Mouse (Mus musculus) spleen, postnatal 4 days (tissue): ENCODE measurements around the gene Cd207.
"Not testable (repeated sequence)": the region's sequence is repeated elsewhere in the genome, so short reads cannot be mapped to it uniquely, and the experiment has no call there.

Experiments used
- DNase-seq, 2 experiments: peaks; one replicate each; pipeline ENCODE4 v3.0.0; 2022; ENCODE audit warnings: low spot score in 2 of 2

Cd207 gene

DNA sequence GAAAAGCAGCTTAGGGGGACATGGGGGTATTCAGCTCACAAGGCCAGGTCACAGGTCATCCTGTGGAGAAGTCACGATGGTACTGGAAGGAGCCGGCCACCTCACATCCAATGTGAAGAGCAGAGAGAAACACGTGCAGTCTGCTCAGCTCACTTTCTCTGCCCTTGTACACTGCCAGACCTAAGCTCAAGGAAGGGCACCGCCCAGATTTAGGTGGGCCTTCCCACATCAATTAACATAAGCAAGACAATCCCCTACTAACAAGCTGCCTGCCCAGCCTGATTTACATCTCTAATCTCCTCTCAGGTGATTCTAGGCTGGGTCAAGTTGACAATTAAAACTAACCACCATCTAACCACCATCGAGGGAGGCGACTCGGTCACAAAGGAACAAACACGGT, 20.3 kb upstream of the Cd207 start:
- no peak for DNase-seq

DNA sequence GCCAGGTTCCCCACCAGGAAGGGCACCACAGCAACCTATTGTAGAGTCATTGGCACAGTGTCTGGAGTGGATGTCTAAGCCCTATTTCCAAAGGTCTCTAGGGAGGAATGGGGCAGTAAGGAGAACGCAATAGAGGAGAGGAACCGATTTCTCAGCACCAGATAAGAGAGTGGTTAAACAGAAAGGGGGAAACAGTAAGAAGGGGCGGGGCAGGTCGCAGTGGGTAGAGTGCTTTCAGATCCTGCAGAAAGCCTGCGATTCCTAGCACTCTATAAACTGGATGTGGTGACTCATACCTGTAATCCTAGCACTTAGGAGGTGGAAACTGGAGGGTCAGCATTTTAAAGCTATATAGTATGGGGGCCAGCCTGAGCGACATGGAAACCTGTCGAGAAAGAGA, 19.0 kb upstream of the Cd207 start:
- no peak for DNase-seq

DNA sequence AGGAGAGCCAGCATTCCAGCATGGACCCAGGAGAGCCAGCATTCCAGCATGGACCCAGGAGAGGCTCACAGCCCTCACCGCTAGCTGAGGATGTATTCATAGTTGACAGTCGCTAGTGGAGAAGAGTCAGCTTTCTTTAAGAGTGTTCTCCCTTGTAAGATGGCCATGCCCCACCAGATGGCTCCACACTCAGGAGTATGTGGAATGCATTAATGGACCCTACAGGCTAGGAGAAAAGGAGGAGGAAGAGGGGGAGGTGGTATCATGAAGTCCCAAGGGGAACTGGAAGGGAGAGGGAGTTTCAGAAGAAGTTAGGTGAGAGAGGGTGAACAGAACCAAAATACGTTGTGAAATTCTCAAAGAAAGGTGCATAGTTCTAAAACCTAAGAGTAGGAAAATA, 18.1 kb upstream of the Cd207 start:
- no peak for DNase-seq

DNA sequence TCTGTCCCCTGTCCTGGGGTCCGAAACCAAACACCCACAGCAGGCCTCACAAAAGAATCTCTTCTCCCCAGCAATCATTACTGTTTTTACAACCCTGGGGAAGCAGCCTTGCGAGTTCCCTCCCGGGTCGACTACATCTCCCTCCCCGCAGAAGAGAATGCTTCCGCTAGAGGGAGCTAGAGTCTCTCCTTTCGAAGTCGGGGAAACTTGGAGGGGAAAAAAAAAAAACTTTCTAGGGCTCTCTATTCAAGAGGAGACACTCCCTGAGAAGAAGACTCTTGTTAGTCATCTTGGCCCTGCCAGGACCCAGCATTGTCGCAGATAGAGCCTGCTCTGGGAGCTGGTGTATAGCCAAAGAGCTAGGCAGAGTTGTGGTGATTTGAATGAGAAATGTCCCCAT, 16.2 kb upstream of the Cd207 start:
- DNase-seq, result peak; percentile 36 to 68

DNA sequence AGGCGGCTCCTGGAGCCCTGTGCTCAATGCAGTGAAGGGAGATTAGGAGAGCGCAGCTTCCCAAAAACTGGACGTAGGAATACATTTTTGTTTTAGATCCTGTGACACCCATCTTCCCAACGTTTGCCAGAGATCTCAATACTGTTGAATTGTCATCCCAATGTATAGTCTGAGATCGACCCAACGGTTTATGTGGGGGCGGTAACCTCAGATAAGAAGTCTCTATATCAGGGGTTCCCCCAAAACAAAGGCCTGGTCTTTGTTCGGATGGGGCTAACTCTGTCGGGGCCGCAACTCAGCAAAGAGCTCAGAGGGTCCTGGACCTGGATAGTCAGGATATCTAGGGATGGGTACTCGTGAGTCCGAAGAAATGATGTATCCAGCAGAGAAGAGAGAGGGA, 15.3 kb upstream of the Cd207 start:
- no peak for DNase-seq

DNA sequence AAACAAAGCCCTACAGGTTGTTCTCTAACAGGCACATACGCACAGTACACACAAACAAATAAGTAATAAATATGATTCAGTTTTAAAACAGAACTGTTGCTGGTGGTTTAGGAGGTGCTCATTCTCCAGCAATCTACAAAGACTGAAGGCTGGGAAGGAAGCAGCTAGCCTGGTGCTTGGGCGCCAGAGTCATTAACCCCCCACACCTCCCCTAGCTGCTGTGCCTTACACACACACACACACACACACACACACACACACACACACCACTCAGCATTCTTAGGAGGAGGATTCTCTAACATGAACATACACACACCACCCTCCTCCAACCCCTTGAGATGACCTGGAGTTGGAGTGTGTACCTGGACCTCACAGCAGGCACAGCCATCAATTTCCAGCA, 13.3 kb upstream of the Cd207 start:
- no peak for DNase-seq

DNA sequence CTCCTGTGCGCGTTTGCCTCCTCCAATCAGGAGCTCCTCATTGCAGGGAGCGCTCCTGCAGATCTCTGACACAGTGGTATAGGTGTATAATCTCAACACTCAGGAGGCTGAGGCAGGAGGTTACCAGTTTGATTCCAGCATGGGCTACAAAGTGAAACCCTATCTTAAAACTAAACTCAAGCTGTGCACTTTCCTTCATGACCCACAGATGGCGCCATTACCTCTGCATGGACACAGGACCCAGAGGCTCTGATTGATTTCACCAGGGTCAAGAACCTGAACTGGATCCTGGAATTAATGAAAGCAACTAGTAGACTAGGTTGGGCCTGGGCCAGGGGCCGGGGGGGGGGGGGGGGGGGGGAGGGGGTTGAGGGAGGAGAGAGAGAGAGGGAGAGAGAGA, 12.6 kb upstream of the Cd207 start:
- peak in 1 of 2 experiments; percentile 72 for DNase-seq

DNA sequence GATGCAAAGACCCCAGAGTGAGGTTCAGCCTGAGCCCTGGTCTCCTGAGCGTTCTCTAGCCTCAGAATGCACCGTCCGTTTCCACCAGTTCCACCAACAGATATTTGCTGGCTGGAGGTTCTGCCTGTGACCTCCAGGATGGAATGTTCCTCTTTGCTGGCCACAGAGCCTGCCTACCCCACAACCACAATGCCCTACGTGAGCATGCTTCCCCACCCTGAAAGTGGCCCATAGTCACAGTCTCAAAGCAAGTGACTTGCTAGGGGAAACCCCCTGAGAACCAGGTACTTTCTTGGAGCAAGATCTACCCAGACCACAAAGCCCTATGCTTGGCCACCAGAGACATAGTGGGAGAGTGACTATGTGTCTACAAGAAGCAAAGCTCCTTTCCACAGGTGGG, 11.7 kb upstream of the Cd207 start:
- DNase-seq, result no peak

DNA sequence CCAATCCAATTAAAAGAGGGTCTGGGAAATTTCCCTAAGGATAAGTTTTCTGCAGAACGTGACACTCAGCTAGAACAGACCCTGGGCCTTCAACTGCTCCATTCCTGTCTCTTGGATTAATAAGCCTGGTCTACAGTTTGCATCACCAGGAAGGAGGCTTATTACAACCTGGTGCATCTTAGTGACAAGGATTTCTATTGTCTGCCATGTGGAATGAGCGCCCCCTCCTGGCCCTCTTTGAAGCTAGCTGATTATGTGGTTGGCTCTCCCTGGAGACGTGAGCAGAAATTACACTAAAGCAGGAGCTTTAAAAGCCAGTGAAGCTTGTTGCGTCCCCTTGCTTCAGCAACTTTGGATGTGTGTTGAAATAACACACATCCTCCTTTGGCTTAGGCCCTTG, 4.3 kb downstream of the Cd207 start:
- peak; percentile 50 to 83 for DNase-seq

DNA sequence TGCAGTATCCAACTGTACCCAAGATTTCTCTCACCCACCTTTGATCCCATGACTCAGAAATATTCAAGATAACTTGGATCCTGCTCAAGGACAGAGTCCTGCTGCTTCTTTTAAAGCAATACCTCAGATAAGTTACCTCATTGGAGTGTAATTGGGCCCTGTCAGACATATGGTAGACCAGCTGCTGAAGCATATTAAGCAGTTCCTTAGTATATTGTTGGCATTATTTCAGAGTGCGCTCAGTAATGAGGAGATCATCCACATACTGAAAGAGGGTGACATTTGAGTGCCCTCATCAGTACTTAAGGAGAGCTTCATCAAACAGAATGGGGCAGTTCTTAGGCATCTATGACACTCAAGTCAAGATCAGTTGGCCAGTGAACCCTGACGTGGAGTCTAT, 12.6 kb downstream of the Cd207 start:
- no peak for DNase-seq

DNA sequence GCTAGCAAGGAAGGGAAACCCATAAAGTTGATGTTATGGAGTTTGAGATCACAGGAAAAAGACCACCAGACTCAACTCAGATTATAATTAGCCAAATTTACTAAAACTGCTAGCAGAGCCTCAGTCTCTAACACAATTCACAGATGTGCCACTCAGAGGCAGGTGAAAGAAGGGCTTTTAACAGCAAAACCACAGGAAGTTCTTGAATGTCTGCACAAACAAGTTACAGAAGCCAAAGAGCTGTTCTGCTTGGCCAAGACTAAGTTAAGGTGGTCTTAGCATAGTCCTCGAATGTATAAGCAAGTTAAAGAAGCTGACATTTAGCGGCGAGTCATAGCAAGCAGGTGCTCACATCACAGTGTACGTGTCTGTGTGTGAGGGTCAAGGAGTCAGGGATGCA, 16.8 kb downstream of the Cd207 start:
- no peak for DNase-seq

DNA sequence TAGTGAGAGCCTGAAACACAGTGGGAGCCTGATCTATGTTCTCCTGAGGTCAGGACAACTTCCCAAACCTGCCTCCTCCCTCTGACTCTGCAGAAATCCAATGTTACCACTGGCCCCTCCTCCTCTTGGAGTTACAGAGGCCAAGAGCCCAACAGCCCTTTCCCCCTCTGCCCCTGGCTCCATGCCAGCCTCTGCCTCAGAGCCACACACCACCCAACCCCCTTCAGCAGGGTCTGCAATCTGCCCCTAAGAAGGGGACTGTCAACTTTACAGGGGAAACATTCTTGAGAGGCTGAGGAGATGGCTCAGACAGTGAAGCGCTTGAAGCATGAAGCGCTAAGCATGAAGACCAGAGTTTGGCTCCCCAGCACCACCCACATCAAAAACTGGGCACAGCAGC, 21.6 kb downstream of the Cd207 start, which contains the start of gene Clec4f:
Clec4f (minus strand) TSS at position 101 of the 400 bp plus-strand sequence.
- no peak for DNase-seq

DNA sequence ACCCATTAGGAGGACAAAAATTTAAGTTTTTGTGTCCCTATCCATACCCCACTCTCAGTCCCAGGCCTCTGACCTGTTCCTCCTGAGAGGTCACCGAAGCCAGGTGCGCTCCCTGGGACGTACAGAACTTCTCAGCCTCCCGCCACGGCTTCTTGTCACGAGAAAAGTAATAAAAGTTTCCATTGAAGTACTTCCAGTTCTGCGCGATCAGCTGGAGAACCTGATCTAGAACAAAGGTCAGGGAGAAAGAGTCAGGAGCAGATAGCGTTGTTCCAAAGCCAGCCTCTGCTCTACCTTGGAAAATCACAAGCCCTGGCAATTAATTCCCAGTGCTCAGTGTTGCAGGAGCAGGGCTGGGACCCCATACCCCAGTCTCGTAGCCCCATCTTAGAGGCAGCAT, 30.9 kb downstream of the Cd207 start:
- no peak for DNase-seq

DNA sequence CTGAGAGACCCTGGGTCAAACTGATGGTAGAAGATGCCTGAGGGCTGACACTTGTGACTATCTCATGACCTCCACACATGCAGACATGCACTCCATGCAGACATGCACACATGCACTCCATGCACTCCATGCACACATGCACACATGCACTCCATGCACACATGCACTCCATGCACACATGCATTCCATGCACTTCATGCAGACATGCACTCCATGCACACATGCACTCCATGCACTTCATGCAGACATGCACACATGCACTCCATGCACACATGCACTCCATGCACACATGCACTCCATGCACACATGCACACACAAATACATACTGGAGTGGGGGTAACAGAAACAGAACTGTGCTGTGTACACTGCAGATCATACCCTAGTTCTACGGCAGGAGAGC, 42.3 kb downstream of the Cd207 start:
- DNase-seq, result no peak

DNA sequence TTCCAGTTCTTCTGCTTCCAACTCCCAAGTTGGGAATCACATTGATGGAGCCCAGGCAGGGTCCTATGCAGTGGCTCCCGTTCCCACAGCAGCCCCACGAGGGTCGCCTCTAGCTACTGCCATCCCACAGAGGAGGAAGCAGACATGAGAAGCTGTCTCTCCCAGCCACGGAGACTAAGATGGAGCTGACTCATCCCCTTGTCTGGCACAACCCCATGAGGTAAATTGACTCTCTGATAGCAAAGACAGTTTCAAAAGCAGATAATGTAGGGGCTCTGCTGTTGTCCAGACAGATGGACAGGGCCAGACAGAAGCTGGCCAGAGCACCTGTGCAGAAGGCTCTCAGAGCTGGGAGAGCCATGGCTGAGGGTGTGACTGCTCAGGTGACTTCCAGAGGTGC, 43.0 kb downstream of the Cd207 start:
- not testable (repeated sequence) for DNase-seq

DNA sequence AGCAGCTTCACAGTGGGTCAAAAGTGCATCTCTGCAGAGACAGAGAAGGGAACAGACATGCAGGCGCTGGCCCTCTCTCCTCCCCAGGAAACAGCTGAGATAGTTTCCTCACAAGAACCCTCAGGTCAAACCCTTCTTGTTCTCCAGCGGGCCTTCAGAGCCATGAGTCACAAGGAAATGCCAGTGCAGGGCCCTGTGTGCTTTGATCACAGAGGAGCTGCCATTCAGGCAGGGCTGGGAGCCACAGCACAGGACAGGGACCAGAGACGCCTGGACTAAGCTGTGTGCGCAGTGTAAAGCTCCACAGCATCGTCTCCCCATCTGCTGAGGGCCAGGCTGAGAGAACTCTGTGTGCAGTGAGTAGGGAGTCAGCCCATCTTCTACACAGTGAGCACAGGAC, 43.6 kb downstream of the Cd207 start:
- DNase-seq, result not testable (repeated sequence)

DNA sequence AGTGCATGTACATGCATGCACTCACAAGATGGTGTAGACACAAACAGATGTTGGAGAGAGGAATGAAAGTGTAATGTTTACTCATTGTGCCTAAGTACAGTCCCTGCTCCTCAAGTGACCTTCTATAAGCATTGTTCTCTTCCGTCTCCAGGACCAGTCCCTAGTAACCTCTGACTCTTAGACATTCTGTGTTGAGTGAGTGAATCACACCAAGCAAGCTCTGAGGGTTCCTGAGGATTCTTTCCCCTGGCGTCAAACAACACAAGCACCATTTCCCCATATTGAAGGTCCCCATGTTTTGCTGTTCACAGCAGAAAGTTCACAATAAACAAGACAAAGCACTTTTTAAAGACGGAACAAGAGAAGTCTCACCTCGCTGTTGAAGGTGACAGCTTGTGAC, 45.8 kb downstream of the Cd207 start:
- DNase-seq, result no peak

DNA sequence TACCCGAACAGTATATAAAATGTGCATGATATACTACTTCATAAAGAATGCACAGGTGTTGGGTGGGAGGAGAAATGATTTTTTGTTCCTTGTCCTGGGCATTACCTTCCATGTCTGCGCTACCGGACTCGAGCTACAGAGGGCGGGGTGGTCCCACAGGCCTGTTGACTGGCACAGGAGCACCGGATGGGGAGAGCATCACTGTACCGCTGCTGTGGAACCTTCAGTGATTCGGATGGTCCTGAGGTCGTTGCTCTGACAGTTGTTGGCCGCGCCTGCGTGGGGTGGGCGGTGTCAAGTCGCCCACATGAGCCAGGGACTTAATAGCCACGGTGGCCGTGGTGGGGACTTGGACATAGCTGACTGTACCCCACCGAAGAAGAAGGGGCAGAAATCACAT, 50.9 kb downstream of the Cd207 start:
- DNase-seq, result peak in 1 of 2 experiments; percentile 55
